Mouse (Mus musculus) megakaryocyte, adult 5-6 weeks (primary cell): ENCODE results near the gene Chd6. TPM values are rescaled to one million over a fixed set of nuclear protein-coding genes. Genes with fewer than 3 reads are reported as not detected.

Source experiments
- ATAC-seq: 2 replicates; pipeline ENCODE4 v1.8.0; 2016; ENCODE audit warnings: mild to moderate bottlenecking, inconsistent platforms; ENCODE audit not compliant: poor library complexity, severe bottlenecking
- total RNA-seq, 2 experiments: library from RNA; stranded (forward) in 1 of 2; stranded (reverse) in 1 of 2; fragments of 153-499, 151-499 nt in 1 of 2; fragments of 221-1000, 200-1000 nt in 1 of 2; gene quantifications; 2 replicates each; pipeline versions ENCODE4 v1.2.3 to v1.2.4; 2015 to 2017

The Chd6 gene
- total RNA-seq, 2 experiments from 2014 or later, result 21.4 to 22.7 TPM

- ATAC-seq, result no peak
Observed at GRCm38 (mm10) chr2:160934451-160934850, 174.4 kb downstream of the Chd6 start.

DNA sequence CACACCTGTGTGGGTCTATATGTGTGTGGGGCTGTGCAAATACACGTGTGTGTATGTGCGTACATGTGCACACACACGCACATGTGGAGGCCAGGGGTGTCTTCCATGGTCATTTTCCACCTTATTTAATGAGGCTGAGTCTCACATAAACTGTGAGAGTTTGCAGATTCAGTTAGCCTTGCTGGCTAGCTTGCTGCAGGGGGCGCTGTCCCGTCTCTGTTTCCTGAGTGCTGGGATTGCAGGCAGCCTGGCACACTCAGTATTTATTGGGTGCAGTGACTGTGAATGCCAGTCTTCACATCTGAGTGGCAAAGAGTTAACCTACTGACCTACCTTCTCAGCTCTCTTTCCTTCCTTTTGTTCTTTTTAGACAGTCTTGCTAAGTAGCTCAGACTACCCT is 175.0 kb downstream of the Chd6 start:
- ATAC-seq, result no peak

DNA sequence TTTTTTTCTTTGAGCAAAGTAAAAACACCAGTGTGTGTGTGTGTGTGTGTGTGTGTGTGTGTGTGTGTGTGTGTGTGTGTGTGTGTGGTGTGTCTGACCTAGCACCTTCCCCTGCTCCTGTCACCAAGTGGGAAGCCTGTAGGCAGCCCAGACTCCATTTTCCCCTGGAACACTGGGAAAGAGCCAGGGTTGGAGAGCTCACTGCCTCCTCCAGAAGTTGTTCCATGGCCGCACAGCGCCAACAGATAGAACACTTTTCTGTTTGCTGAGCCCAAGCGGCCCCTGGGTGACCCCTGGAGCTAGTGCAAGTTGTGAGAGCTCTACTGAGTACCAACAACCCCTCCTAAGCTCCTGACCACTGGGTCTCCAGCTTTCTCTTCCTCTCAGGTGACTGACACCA is 175.9 kb downstream of the Chd6 start:
- no peak for ATAC-seq

GRCm38 (mm10) chr2:160932325-160932724 is 176.6 kb downstream of the Chd6 start:
- no peak for ATAC-seq

GRCm38 (mm10) chr2:160931378-160931777 is 177.5 kb downstream of the Chd6 start:
- ATAC-seq, result no peak

- no peak for ATAC-seq
Observed at GRCm38 (mm10) chr2:160925203-160925602, 183.7 kb downstream of the Chd6 start.

DNA sequence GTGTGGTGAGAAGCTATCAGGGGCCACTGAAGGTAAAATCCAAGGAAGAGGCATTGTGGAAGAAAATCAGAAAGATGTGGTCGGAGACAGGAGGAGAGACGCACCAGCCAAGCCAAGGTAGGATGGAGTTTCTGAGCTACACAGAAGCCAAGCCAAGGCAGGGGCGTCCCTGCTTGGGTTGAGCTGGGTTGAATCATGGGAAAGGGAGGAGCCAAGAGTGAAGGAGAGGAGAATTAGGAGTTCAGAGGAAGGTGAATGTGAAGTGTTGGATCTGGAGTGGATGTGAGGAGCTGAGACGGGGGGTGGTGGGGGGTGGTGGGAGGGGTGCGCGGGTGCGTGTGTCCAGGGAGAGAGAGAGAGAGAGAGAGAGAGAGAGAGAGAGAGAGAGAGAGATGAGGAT is 187.6 kb downstream of the Chd6 start:
- ATAC-seq, result no peak

GRCm38 (mm10) chr2:160918930-160919215 is 190.0 kb downstream of the Chd6 start:
- no peak for ATAC-seq

DNA sequence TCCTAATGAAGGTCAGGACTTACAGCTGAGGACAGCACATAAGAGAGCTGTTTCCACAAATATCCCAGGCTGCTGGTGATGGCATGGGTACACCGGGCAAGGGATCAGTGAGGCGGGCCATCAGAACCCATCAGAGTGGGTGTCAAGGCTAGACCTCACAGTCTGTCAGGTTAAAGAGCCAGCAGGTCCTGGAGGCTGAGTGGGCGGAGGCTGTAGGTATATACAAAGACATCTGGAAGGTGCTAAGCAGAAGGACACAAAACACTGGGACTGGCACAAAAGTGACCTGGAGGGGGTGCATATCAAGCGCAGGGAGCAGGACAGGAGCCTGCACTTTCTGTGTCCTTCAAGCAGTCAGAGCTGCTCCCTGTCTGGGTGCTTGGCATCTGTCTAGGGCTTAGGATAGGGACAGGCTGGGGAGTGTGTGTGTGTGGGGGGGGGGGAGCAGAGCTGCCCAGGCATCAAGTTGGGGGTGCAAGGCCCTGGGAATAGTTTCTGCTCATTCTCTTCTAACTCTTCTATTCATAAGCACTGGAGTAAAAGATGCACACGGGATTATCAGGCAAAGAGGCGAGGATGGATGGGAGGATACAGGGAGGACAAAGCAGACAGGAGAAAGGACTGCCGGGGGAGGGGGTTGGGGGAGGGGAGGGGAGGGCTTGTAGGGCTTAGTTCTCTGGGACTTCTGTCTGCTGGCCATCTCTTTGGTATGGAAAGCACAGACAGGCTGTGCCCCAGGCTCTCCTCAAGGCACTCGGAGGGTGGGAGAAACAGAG is 190.5 kb downstream of the Chd6 start:
- no peak for ATAC-seq

DNA sequence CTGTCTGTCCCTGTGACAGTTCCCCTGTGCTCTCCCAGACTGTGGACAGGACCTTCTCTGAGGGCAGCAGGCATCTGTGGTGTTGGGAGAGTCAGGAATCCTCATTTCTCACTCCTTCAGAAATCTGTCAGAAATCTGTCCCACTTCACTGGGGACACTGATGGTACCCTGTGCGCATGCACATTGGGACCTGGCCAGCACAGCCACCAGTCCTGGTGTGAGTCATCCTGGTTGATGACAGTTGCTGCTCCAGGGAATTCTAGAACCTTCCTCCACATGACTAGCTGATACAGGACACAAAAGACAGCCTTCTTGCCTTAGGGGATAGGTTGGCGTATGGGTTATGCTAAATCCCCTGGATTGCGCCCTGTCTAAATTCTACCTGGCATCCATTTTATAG is 191.6 kb downstream of the Chd6 start:
- ATAC-seq, result no peak

DNA sequence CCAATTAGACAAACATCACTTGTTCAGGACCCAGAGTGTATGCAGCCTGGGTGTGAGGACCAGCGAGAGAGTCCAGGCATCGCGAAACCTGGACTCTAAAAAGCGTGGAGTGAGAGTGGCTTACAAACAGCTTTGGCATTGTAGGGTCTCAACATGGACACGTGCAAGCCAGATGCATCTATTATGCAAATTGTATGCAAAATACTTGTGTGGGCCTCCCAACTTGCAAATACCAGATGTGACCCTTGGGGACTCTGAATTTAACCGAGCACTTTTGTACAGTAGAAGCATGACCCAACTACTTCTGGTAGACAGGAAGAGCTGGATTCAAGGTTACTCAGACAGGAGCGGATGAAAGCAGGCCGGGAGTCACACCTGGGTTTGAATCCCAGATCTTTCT is 192.2 kb downstream of the Chd6 start:
- no peak for ATAC-seq

- ATAC-seq, result no peak
Observed at GRCm38 (mm10) chr2:160915821-160916610, 192.9 kb downstream of the Chd6 start.

- ATAC-seq, result no peak
Observed at GRCm38 (mm10) chr2:160914656-160915055, 194.2 kb downstream of the Chd6 start.

- no peak for ATAC-seq
Observed at GRCm38 (mm10) chr2:160912231-160912671, 196.6 kb downstream of the Chd6 start, which contains the start of gene Emilin3. Gene Emilin3 (minus strand): TSS chr2:160912328.

DNA sequence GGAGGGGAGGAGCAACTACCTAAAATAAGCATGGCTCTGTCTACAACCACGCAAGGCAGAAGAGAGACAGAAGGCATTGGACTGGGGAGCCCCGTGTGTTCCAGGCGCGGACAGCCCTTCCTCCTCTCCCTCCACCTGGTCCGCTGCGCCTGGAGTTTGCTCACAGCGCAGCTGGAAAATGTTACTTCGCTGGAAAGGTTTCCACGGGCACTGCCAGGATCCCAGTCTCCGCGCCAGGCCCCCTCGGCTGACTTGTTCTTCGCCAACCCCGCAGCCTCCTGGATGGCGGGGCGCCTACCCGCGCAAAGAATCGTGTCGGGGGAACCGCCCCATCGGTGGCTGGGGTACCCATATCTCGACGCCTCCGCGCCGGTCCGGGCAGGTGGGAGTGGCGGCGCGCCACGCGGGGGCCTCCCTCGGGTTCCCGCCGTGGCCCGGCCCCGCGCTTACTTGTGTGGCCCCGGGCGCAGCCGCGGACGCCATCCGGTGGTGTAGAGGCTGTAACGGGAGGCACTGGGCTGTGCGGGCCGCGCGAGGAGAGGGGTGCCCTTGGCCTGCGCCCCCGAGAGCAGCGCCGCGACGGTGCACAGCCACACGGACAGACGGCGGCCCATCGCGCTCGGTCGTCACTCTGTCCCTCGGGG is 197.2 kb downstream of the Chd6 start:
- no peak for ATAC-seq

DNA sequence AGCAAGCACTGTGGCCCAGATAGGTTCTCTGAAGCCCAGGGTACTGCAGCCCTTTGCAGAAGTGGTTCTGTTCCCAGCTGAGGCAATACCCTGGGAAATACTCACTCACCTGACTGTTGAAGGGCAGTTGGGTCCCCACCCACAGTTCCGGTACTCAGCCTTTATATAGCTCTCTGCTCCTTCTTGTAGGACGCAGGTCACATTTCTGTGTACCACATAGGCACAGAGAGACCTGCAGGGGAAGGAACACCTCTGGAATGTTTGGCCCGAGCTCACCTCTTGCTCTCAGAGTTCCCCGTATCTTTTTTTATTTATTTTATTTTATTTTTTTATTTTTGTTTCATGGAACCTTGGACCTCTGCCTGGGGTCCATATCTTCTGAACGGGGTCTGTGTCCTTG is 198.2 kb downstream of the Chd6 start:
- ATAC-seq, result no peak

- ATAC-seq, result no peak
Observed at GRCm38 (mm10) chr2:160908607-160909006, 200.3 kb downstream of the Chd6 start.

GRCm38 (mm10) chr2:160906101-160906500 is 202.8 kb downstream of the Chd6 start:
- ATAC-seq, result no peak

- no peak for ATAC-seq
Observed at GRCm38 (mm10) chr2:160905301-160905700, 203.6 kb downstream of the Chd6 start.

- no peak for ATAC-seq
Observed at GRCm38 (mm10) chr2:160901656-160902412, 207.0 kb downstream of the Chd6 start.
